Mouse (Mus musculus) lung, adult 2 months (tissue): Measurements from ENCODE around the gene Nhej1. TPM values are rescaled to one million over a fixed set of nuclear protein-coding genes. Genes with fewer than 3 reads are reported as not detected.

Experiments
- DNase-seq: peaks from one replicate; pipeline ENCODE4 v3.0.0; 2022
- H3K4me1 ChIP-seq: fragments of 200-500 bp; 2 replicates; pipeline ENCODE4 v1.6.1; 2011; ENCODE audit warnings: low read length; ENCODE audit not compliant: control insufficient read depth, insufficient read depth
- H3K4me3 ChIP-seq: fragments of 200-500 bp; replicated peaks from 2 replicates; pipeline ENCODE3; 2011; ENCODE audit warnings: low read depth, mild to moderate bottlenecking, control low read depth, low read length; ENCODE audit errors: extremely low read depth
- CTCF ChIP-seq: fragments of 200-500 bp; IDR thresholded peaks from 2 replicates; pipeline ENCODE4 v1.5.1; 2011; ENCODE audit warnings: mild to moderate bottlenecking, low read length, control low read depth; ENCODE audit not compliant: insufficient read depth
- POLR2A ChIP-seq: fragments of 200-500 bp; IDR thresholded peaks from 2 replicates; pipeline ENCODE4 v1.6.1; 2011; ENCODE audit warnings: low read depth, mild to moderate bottlenecking, control low read depth, low read length, borderline replicate concordance; ENCODE audit errors: extremely low read depth
- WGBS: fragments of 180-500 bp; shearing (Covaris S2); methylation state at CpG from one replicate; pipeline ENCODE4 v1.1.7; 2018; 5-methylcytosine and 5-hydroxymethylcytosine counted together
- polyA plus RNA-seq: library from polyadenylated mRNA; depleted of rRNA; stranded (reverse); fragments of >200 nt; gene quantifications from 2 replicates; pipeline ENCODE4 v1.2.3, GENCODE M21; 2012

Nhej1 gene
- polyA plus RNA-seq, 1 experiment, result 2.7 TPM

- no peak overlapping the region for H3K4me3 ChIP-seq
- no peaks in the 10 kb centered on the region for H3K4me1 ChIP-seq
- 69% methylated on average over 2 of the region's 2 CpGs for WGBS
- TF ChIP-seq CTCF (no peak), POLR2A (no peak)
- DNase-seq, result no peak
Measured at GRCm38 (mm10) chr1:75027061-75027779, 97.8 kb downstream of the Nhej1 start.

GRCm38 (mm10) chr1:75024419-75025199 lies 100.4 kb downstream of the Nhej1 start:
- 60% methylated on average over 7 of the region's 7 CpGs for WGBS
- TF ChIP-seq CTCF (no peak), POLR2A (no peak)
- no peaks in the 10 kb centered on the region for H3K4me1 ChIP-seq
- no peak for DNase-seq
- no peak overlapping the region for H3K4me3 ChIP-seq

- DNase-seq, result no peak
- TF ChIP-seq POLR2A, result no peak
- no peak for TF ChIP-seq CTCF
Measured at GRCm38 (mm10) chr1:75022216-75022615, 102.8 kb downstream of the Nhej1 start.

GRCm38 (mm10) chr1:75016846-75017245 lies 108.2 kb downstream of the Nhej1 start:
- WGBS, result 3% methylated on average over 6 of the region's 6 CpGs
- TF ChIP-seq POLR2A (no peak), CTCF (peak; percentile 86)
- Histone ChIP-seq H3K4me1 (no peaks in the 10 kb centered on the region), H3K4me3 (no peak overlapping the region)
- peak; percentile 79 for DNase-seq

More at GRCm38 (mm10) chr1:75022216-75022615, 102.8 kb downstream of the Nhej1 start:
- WGBS, result 86% methylated on average over 5 of the region's 5 CpGs
- Histone ChIP-seq H3K4me1 (no peaks in the 10 kb centered on the region), H3K4me3 (no peak overlapping the region)

GRCm38 (mm10) chr1:75015551-75016265 lies 109.3 kb downstream of the Nhej1 start:
- Histone ChIP-seq H3K4me3 (no peak overlapping the region), H3K4me1 (no peaks in the 10 kb centered on the region)
- 35% methylated on average over 13 of the region's 13 CpGs for WGBS
- TF ChIP-seq POLR2A (no peak), CTCF (no peak)
- DNase-seq, result peak; percentile 23

GRCm38 (mm10) chr1:75014210-75014845 lies 110.7 kb downstream of the Nhej1 start:
- no peak for TF ChIP-seq POLR2A
- no peak for TF ChIP-seq CTCF
- 23% methylated on average over 5 of the region's 5 CpGs for WGBS
- no peak for DNase-seq
- no peaks in the 10 kb centered on the region for H3K4me1 ChIP-seq
- H3K4me3 ChIP-seq, result no peak overlapping the region

- H3K4me1 ChIP-seq, result no peaks in the 10 kb centered on the region
- TF ChIP-seq POLR2A, result no peak
- TF ChIP-seq CTCF, result no peak
- no peak for DNase-seq
Measured at GRCm38 (mm10) chr1:75010817-75011216, 114.2 kb downstream of the Nhej1 start.

GRCm38 (mm10) chr1:75010203-75010602 lies 114.8 kb downstream of the Nhej1 start:
- no peak for TF ChIP-seq CTCF
- no peak for TF ChIP-seq POLR2A
- Histone ChIP-seq H3K4me3 (no peak overlapping the region), H3K4me1 (no peaks in the 10 kb centered on the region)
- WGBS, result 54% methylated on average over 2 of the region's 2 CpGs
- no peak for DNase-seq

More at GRCm38 (mm10) chr1:75010817-75011216, 114.2 kb downstream of the Nhej1 start:
- no peak overlapping the region for H3K4me3 ChIP-seq

GRCm38 (mm10) chr1:75006016-75006415 lies 119.0 kb downstream of the Nhej1 start:
- TF ChIP-seq POLR2A (no peak), CTCF (no peak)
- Histone ChIP-seq H3K4me1 (no peaks in the 10 kb centered on the region), H3K4me3 (no peak overlapping the region)
- WGBS, result 34% methylated on average over 4 of the region's 4 CpGs
- DNase-seq, result no peak

GRCm38 (mm10) chr1:75001183-75001582 lies 123.8 kb downstream of the Nhej1 start:
- no peak for DNase-seq
- Histone ChIP-seq H3K4me3 (no peak overlapping the region), H3K4me1 (no peaks in the 10 kb centered on the region)
- WGBS, result 44% methylated on average over 6 of the region's 6 CpGs
- TF ChIP-seq POLR2A (no peak), CTCF (no peak)
